Mouse (Mus musculus) adipocyte (in vitro differentiated cells): ENCODE measurements at regions not wholly inside any gene's neighbourhood (a gene's known extent, or its start where the extent isn't known, plus 50 kb on each side); places are given as distances from the start of the nearest gene placed in this dataset.

Experiments used
- DNase-seq: peaks from one replicate; pipeline ENCODE4 v3.0.0-alpha.2; 2016; ENCODE audit warnings: low spot score

GRCm38 (mm10) chr1:185151130-185151799 is 52.7 kb upstream of the Rab3gap2 start:
- no peak for DNase-seq

GRCm38 (mm10) chr1:185150431-185151129 is 53.3 kb upstream of the Rab3gap2 start:
- no peak for DNase-seq

- no peak for DNase-seq
These were observed 59.1 kb upstream of the Rab3gap2 start for GRCm38 (mm10) chr1:185144791-185145190.

- DNase-seq, result no peak
These were observed 59.9 kb upstream of the Rab3gap2 start for GRCm38 (mm10) chr1:185144006-185144405.

- DNase-seq, result no peak
These were observed 63.6 kb upstream of the Rab3gap2 start for GRCm38 (mm10) chr1:185140317-185140716.

- DNase-seq, result no peak
These were observed 75.7 kb upstream of the Rab3gap2 start for GRCm38 (mm10) chr1:185128209-185128608.

- no peak for DNase-seq
These were observed 78.1 kb upstream of the Rab3gap2 start for GRCm38 (mm10) chr1:185125737-185126286.

- no peak for DNase-seq
These were observed 82.4 kb upstream of the Rab3gap2 start for GRCm38 (mm10) chr1:185121552-185121951.

GRCm38 (mm10) chr1:185120416-185120815 is 83.5 kb upstream of the Rab3gap2 start:
- DNase-seq, result no peak

GRCm38 (mm10) chr1:185117711-185118110 is 86.2 kb upstream of the Rab3gap2 start:
- DNase-seq, result no peak

GRCm38 (mm10) chr1:185113687-185114086 is 90.2 kb upstream of the Rab3gap2 start:
- DNase-seq, result no peak

GRCm38 (mm10) chr1:185112017-185112399 is 91.9 kb upstream of the Rab3gap2 start:
- no peak for DNase-seq

GRCm38 (mm10) chr1:185111347-185112016 is 92.4 kb upstream of the Rab3gap2 start:
- DNase-seq, result no peak

- DNase-seq, result no peak
These were observed 98.7 kb upstream of the Rab3gap2 start for GRCm38 (mm10) chr1:185104945-185105884.

- no peak for DNase-seq
These were observed 100.1 kb upstream of the Rab3gap2 start for GRCm38 (mm10) chr1:185103803-185104202.

GRCm38 (mm10) chr1:185098975-185099958 is 99.9 kb upstream of the Mark1 start:
- DNase-seq, result no peak

GRCm38 (mm10) chr1:185098195-185098974 is 99.0 kb upstream of the Mark1 start:
- DNase-seq, result no peak

GRCm38 (mm10) chr1:185096741-185097140 is 97.4 kb upstream of the Mark1 start:
- DNase-seq, result no peak

- no peak for DNase-seq
These were observed 93.4 kb upstream of the Mark1 start for GRCm38 (mm10) chr1:185092757-185093156.
